Mouse (Mus musculus) gastrocnemius, postnatal 36 days (tissue): Measurements from ENCODE around the gene Atp5j2. TPM values are rescaled to one million over a fixed set of nuclear protein-coding genes. Genes with fewer than 3 reads are reported as not detected.

ENCODE experiments used
- DNase-seq, 2 experiments: peaks; one replicate each; pipeline ENCODE4 v3.0.0; 2022
- intact Hi-C: fragments of 180-260 bp; cut with DNase I; formaldehyde crosslinking; loops from one replicate; pipeline ENCODE4 v1.15.1; 2025
- total RNA-seq, 2 experiments: library from RNA; stranded (reverse); gene quantifications; 2 replicates each; pipeline ENCODE4 v1.2.3; 2021

Gene Atp5j2
- total RNA-seq, 2 experiments from 2014 or later: 691 to 699 TPM

- DNase-seq: peak; percentile 94 to 98
- intact Hi-C loops: loop anchor here (2.0 kb wide), 1 partner anchor 77 kb away; the partner anchor contains the start of gene Zscan25
Measured at GRCm38 (mm10) chr5:145203936-145204691, 12.3 kb upstream of the Atp5j2 start, which contains the start of gene Zkscan5. TSS of gene Zkscan5 (plus strand) at chr5:145204562.

- intact Hi-C loops: no loop called here
- DNase-seq: no peak
Measured at GRCm38 (mm10) chr5:145202446-145202845, 10.6 kb upstream of the Atp5j2 start.

GRCm38 (mm10) chr5:145201321-145201991 is 9.6 kb upstream of the Atp5j2 start, which contains the start of gene Zkscan14:
TSS of gene Zkscan14 (minus strand) at chr5:145201868.
- peak; percentile 60 to 65 for DNase-seq
- intact Hi-C loops: no loop called here

- intact Hi-C loops: no loop called here
- no peak for DNase-seq
Measured at GRCm38 (mm10) chr5:145200387-145200786, 8.5 kb upstream of the Atp5j2 start.

GRCm38 (mm10) chr5:145190875-145191798 is 725 bp downstream of the Atp5j2 start:
- DNase-seq: peak; percentile 81 to 87
- intact Hi-C loops: no loop called here

- intact Hi-C loops: no loop called here
- no peak for DNase-seq
Measured at GRCm38 (mm10) chr5:145190373-145190772, 1.5 kb downstream of the Atp5j2 start.

GRCm38 (mm10) chr5:145189416-145189815 is 2.4 kb downstream of the Atp5j2 start:
- intact Hi-C loops: no loop called here
- DNase-seq: no peak

- intact Hi-C loops: loop anchor here (1.0 kb wide), 1 partner anchor 29 kb away; no protein-coding TSS in a partner anchor
- no peak for DNase-seq
Measured at GRCm38 (mm10) chr5:145185244-145185643, 6.6 kb downstream of the Atp5j2 start.

GRCm38 (mm10) chr5:145178461-145178980 is 13.3 kb downstream of the Atp5j2 start:
- DNase-seq: no peak
- intact Hi-C loops: no loop called here

- intact Hi-C loops: loop anchor here (2.0 kb wide), 1 partner anchor 26 kb away; the partner anchor contains the start of genes Bud31 and Pdap1
- no peak for DNase-seq
Measured at GRCm38 (mm10) chr5:145167306-145167661, 24.6 kb downstream of the Atp5j2 start.

- intact Hi-C loops: loop anchor here (2.0 kb wide), 1 partner anchor 26 kb away; the partner anchor contains the start of genes Bud31 and Pdap1
- DNase-seq: peak; percentile 98 to 99
Measured at GRCm38 (mm10) chr5:145166536-145167305, 25.1 kb downstream of the Atp5j2 start, which contains the start of the genes Ptcd1 and Cpsf4. TSS of gene Ptcd1 (minus strand) at chr5:145167108. TSS of gene Cpsf4 (plus strand) at chr5:145167213.

- no peak for DNase-seq
- intact Hi-C loops: no loop called here
Measured at GRCm38 (mm10) chr5:145165184-145165583, 26.7 kb downstream of the Atp5j2 start.

GRCm38 (mm10) chr5:145164710-145165109 is 27.2 kb downstream of the Atp5j2 start:
- intact Hi-C loops: no loop called here
- no peak for DNase-seq

GRCm38 (mm10) chr5:145161361-145161760 is 30.5 kb downstream of the Atp5j2 start:
- no peak for DNase-seq
- intact Hi-C loops: no loop called here

- intact Hi-C loops: no loop called here
- DNase-seq: no peak
Measured at GRCm38 (mm10) chr5:145152690-145153089, 39.2 kb downstream of the Atp5j2 start.

GRCm38 (mm10) chr5:145149294-145149693 is 42.6 kb downstream of the Atp5j2 start:
- intact Hi-C loops: no loop called here
- no peak for DNase-seq

GRCm38 (mm10) chr5:145147748-145148147 is 44.1 kb downstream of the Atp5j2 start:
- DNase-seq: no peak
- intact Hi-C loops: no loop called here

- no peak for DNase-seq
- intact Hi-C loops: loop anchor here (2.0 to 5.0 kb wide), 2 partner anchors 26 to 373 kb away; partner anchors contain the start of genes Cpsf4, Ptcd1 and Trrap
Measured at GRCm38 (mm10) chr5:145140611-145141010, 51.3 kb downstream of the Atp5j2 start.
